Mouse (Mus musculus) erythroid progenitor cell, adult 5-6 weeks (primary cell): ENCODE data around the gene Fam13a. TPM values are rescaled to one million over a fixed set of nuclear protein-coding genes. Genes with fewer than 3 reads are reported as not detected.

Source experiments
- ATAC-seq: replicated peaks from 2 replicates; pipeline ENCODE4 v1.8.0; 2016; ENCODE audit warnings: moderate number of reproducible peaks, mild to moderate bottlenecking, moderate TSS enrichment, inconsistent platforms; ENCODE audit not compliant: poor library complexity, low FRiP score, severe bottlenecking
- total RNA-seq, 2 experiments: library from RNA; stranded (forward) in 1 of 2; stranded (reverse) in 1 of 2; fragments of 150-400 nt in 1 of 2; fragments of 186-747, 209-891 nt in 1 of 2; gene quantifications; 2 replicates each; pipeline versions ENCODE4 v1.2.3 to v1.2.4; 2015 to 2017; ENCODE audit warnings: low replicate concordance in 2 of 2

Fam13a gene
- total RNA-seq, 2 experiments from 2014 or later, result 2.1 TPM; not detected in 1

DNA sequence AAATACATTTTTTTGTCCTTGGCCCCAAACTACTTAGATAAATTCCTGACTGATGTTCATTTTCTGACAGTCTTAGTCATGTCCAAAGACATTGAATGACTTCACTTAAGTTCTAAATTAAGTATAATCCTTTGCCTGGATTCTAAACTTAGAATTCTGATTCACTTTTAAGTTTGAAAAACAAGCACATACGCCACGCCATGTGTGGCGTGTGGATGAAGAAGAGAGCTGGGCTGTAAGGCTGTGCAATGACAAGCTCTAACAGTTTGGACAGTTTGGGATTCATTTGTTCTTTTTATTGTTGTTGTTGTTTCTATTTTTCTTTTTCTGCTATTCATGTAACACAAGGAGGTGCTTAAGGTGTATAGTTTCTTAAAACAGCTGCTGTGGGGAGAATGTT is 13.6 kb downstream of the Fam13a start:
- ATAC-seq, result no peak

DNA sequence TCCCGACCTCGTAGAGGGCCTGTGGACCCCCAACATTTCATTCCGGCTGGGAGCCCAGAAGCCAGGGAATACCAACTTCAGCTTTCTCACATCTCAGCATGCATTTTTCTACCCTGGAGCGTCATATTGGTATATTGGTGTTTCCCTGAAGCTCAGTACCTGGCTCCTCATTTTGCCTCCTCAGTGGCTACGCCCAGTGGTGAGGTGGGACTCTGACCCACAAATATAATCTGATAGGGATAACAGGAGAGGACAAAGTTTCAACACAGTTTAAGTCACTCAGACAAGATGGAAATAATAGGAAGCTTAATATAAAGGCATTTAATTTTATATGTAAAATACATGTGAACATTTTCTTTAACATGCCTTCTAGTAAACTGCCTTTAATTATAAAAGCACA is 19.7 kb downstream of the Fam13a start:
- no peak for ATAC-seq

DNA sequence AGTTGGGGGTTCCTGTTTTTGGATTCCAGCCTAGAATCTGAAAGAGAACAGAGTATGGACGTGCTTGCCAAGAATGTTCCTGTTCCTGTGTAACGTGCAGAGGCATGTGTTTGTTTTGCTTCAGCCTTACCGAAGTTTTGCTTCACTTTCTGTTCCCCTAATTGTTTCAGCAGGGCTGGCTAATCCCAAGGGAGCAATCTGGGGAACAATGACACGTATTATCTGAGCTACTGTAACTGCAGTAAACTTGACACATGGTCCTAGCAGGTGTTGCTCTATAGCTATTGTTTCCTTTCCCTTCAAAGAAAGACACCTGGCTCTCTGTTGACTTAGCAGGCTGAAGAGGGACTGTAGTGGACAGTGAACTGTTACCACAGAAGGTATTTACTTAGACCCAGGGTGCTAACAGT is 25.3 kb downstream of the Fam13a start:
- ATAC-seq, result no peak

DNA sequence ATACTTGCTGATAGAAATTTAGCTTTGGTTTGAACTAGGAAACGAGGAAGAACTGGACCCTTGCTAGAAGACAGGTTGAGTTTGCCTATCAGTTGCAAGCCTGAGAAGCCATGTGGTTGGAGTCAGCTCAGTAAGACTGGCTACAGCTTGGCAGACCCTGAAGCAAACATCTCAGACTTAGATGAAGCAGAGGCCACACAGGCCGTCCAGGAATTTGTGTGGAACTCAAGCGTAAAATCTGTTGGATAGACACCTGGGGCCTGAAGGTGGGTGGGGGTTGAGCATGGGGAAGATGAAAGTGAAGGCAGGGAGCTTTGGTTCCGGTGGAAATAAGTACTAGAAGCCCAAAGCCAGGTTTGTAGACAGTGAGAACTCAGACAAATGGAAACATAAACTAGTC is 25.8 kb downstream of the Fam13a start:
- no peak for ATAC-seq

DNA sequence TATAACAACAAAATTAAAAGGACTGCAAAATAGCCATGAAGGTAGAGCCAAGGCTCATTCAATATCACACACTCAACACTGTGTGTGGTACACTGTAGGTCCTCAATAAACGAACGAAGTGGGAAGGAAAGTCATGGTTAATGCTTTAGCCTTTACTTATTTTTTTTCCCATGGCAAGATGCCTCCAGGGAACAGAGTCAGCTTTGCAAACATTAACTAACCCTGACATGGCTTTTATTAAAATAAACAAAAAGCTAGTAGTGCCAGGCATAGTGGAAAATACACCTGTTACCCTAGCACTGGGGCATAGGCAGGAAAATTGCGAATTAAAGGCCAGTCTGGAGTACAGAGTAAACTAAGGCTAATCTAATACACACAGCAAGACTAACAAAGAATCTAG is 35.2 kb downstream of the Fam13a start:
- no peak for ATAC-seq

DNA sequence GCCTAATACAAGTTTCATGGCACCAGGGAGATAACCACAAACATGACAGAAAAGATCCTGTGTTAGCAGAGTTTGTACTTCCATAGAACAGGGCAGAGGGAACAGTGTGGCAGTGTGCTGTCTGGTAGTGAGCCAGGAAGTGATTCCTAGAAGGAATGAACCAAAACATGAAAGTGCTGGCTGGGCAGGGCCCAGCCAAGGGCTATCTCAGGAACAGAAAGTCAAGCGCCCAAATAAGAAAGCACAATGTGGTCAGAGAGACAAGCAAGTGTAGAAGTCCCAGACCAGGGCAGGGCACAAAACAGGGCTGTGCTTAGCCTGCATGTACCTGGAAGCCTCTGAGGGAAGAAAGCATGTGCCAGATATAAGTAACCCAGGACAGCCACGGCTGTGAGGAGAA is 35.6 kb downstream of the Fam13a start:
- ATAC-seq, result no peak

DNA sequence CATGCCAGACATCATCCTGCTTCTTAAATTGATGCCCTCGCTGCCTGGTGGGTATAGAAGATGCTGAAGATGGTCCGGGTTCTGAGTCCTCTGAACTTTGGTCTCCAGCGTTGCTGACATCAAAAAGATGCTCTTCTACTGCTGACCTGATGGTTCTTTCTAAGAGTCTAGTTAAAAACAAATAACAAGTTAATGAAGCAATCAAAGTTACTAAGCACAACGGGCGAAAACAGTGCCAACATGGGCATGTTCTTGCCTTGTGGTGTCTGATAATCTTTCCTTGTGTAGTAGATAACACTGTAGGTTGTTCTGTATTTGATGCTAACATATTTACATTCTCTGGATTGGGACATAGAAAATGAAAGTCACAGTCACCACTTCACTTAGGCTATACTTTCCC is 37.2 kb downstream of the Fam13a start:
- no peak for ATAC-seq

DNA sequence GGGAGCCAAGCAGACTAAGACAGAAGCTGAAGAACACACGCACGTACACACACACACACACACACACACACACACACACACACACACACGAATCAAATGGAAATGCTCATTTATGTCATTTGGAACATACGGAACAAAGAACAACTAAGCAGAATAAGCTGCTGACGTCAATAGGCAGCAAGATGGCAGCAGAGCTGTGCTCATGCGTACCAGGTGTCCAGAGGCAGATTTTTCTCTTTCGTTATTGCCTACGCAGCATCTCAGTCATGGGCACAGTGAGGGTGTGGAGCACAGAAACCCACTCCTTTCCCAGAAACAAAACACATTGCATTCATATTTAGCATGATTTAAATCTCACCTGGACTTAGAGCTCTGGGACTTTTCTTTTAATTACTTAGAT is 39.2 kb downstream of the Fam13a start:
- no peak for ATAC-seq

DNA sequence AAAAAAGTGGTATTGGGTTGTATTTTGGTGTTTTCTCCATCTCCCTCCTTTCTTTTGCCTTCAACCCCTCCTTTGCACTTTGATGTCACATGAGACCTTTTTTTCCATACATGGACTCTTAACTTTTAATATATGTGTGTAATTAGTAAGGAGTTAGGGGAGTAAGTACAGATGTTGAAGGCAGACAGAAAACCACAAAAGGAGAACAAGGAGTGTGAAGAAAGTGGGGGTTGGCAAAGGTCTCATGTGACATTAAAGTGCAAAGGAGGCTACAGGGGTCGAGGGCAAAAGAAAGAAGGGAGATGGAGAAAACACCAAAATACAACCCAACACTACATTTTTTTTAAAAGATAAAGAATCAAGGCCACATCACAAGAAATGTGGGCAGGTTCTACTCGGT is 49.1 kb downstream of the Fam13a start:
- no peak for ATAC-seq

DNA sequence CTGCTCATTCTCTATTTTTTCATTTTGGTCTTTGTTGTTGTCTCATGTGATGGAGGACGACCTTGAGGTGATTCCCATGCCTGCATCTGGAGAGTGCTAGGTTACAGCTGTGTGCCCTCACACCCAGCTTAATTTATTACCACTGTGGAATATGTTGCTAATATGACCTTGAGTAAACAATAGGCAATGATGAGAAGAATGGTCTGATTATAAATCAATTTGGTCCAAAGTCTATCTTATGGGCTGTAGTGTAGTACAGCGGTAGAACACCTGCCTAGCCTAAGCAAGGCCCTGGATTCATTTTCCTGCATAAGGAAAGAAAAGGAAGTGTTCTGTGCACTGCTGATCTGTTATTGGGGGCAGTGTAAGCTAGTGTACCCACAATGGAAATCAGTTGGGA is 49.9 kb downstream of the Fam13a start:
- ATAC-seq, result no peak

DNA sequence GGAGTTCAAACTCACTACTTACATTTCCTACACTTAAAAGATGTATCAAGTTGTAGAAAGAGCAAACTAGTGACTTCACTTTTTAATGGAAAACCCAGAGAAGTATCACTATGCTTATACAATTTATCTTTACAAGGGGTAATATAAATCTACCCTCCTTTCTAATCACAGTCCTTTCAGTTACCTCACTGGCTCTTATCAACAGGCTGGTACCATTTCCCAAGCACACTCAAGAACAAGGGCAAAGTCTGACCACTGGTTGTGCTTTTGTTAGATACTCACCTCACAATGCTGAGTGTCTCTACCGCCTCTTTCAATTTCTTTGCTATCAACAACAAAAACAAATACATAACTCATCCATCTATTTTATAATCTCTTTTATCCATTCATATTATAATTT is 51.5 kb downstream of the Fam13a start:
- ATAC-seq, result no peak

DNA sequence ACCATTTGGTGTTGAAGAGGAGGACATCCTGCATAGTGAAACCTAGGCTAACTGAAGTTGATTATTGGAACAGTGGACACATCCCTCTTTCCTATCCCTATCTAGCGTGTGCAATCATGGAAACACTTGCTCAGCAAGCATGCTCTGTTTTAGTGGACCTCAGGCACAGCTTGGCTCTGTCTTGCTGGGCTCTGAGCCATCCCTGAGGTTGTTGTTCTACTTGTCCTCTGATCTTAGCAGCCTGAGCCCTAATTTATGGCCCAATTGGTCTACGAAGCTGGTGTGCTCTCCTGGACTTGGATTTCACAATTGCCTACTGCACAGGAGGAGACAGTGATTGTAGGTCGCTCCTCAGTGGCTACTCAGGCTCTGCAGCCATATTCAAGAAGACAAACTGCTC is 56.1 kb downstream of the Fam13a start:
- ATAC-seq, result no peak

DNA sequence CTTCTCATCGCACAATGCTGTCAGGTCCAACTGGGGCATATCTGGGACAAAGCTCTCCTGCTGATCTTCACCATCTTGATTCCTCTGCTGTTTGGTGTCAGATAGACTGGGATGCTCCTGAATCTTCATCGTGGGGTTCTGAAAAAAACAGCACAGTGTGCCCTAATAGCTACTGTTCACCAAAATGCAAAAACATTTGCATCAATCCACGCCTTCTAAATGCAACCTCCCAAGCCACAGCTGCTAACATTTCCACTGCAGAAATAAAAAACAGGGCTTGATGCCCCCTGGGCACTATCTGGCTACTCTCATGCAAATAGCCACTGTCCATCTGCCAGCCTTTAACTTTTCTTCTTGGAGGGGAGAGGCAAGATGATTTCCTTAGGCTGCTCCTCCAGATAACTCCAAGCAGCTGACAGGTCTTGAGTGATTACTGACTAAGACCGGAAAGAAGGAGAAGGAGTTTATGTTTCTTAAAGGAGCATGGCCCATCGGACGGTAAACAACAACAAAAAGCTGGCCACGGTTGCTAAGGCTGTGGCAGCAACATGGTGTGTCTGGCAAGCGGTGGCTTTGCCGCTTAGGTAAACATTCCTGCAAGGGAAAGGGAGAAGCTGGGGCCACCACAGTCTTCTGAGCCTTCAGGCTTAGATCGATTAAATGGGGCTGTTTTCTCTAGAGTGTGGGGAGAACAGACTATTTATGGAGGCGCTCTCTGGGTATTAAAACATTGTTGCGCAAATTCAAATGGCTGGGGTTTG is 59.1 kb downstream of the Fam13a start:
- no peak for ATAC-seq

DNA sequence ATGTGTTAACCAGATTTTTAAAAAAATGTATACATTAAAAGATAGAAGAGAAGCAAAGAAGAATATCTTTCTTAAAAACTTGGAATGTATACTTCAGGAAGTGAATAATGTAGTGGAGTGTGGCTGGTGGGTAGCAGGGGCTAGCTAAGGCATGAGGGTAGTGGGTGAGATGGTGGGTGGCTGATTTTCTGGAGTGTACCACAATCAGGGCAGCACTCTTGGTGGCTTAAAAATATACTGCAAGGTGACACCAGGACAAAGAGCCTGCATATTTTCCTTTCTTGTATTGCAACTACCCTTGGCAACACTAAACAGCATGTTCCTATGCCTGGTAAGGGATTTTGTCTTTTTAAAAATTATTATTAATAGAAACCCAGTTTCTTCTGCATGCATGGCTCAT is 59.8 kb downstream of the Fam13a start:
- no peak for ATAC-seq

DNA sequence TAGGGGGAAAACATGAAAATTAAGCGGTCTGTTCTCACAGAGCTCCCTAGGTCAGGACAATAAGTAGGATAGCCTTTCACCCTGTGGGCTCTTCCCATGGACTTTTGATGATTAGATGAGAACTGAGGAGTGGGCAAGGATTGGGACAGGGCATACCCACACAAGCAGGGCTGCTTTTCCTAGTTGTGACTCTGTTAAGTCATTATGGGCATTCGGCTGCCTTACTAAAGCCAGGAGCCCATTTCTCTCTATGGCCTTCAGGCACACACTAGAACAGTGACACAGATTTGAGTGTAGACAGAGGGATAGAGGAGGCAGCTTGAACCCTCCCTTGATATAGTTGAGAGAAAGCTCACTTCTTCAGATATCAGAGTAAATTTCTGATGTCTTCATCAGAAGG is 60.3 kb downstream of the Fam13a start:
- no peak for ATAC-seq

DNA sequence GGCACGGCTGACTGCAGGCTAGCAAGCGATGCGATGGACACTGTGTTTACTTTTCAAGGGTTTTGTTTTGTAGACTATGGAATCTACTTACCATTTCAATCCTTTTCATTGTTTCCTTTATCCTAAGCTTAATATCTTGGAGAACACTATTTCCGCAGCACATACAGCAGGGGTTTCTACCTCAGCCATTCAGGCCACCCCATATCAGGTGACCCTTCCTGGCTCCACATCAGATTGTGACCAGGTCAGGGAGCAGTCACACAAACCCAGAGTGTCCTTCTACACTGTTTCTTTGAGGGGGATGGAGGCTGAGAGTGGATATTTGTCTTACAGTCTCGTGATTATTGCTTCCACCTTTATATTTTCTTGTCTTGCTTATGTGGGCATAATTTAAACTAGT is 61.7 kb downstream of the Fam13a start:
- ATAC-seq, result no peak

DNA sequence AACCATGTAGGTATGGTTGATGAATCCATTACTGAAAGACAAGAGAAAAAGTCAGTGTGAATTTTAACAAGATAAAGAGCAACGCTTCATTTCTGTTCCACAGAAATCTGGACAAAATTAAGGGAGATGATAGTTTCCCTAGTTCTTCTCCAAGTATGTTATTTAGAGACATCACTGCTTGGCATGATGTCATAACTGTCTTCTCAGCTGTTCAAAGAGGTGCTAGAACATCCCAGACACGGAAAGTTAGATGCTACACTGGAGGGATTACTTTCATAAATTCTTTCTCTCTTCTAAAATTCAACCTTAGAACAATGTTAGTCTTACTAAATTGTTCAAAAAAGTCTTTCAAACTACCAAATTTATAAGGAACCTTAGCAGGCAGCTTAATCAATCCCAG is 63.8 kb downstream of the Fam13a start:
- ATAC-seq, result no peak

DNA sequence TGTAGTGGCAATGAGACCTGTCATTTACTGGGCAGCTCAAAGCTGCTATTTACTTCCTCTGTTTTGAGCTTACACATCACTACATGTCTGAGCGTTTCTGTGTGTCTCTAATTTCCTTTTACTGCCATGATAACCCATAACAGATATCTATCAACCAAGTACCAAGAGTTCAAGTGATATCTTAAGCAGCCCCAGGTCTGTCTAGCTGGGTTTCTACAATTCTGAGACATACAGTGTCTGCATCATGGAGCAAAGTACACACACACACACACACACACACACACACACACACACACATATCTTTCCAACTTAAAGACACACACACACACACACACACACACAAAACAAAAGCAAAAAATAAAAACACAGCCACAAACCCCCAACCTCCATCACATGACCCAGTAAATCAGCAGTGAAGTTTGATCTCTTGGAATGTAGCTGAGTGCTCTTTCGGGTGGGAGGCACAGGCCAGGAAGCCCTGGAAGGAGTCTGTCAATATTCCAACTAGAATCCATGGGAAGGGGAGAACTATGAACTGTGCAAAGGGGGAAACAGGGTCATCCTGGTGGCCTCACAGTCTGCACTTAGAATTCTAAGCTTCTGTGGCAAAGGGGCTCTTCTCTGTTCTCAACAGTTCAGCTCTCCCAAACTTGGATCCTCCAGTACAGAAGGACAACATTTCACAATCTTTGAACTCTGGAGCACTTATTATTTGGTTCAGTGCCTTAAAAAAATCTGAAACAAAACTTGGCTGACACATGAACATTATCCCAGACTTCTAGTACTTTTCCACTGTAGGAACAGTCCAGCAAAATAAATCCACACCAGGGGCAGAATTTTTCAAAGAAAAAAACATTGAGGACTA is 73.0 kb downstream of the Fam13a start:
- ATAC-seq, result no peak

DNA sequence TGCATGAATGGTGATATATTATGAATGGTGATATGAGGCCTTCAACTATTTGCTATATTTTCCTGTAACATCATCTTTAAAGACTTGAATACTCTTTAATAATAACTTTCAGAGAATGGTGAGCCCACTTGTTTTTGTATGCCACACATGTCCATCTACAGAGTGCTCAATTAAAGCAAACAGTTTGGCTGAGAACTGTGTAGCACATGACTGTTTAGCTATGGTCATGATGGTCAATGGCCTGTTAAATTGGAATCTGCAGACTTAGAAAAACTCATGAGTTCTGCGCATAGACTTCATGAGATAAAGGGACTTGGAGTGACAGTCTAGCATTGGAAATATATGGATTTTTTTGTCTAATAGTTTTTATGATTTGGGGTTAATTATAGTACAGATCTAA is 73.9 kb downstream of the Fam13a start:
- ATAC-seq, result no peak

DNA sequence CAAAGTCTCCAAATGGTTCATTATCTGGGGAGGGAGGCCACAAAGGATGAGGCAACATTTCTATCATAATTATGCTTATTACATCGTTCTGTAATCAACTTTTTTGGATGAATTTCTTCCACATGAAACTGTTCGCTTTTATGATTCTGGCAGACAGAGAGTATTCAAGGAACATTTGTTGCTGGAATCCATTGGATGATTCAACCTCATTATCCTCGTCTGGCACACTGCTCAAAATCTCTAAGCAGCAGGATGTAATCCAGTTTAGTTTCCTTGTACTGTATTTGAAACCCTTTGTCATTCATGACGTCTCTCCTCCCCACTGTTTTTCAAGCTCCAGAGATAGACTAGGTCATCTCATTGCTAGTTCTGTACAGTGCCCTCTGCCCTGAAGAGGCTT is 77.5 kb downstream of the Fam13a start:
- ATAC-seq, result no peak

DNA sequence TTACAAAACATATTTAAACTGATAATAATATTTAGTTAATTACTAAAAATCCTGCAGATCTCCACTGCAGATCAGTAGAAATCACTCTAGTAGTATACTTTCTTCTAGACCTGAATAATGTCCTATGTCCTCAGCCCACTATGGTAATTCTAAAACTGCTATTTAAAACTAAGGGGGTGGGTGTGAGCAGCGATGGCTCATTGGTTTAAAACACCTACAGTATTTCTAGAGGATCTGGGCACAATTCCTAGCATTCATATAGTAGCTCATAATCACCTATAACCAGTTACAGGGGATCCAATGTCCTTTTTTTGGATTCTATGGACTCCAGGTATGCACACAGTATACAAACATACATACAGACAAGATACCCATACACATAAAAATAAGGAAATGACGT is 78.1 kb downstream of the Fam13a start:
- no peak for ATAC-seq
